Mouse (Mus musculus) mature B cell (primary cell): ENCODE measurements at regions not wholly inside any gene's neighbourhood (a gene's known extent, or its start where the extent isn't known, plus 50 kb on each side); places are given as distances from the start of the nearest gene placed in this dataset.

Source experiments
- in situ Hi-C: fragments of 300-500 bp; cut with MboI; formaldehyde crosslinking; loops from 2 replicates; pipeline ENCODE4 v1.14.3; 2019

DNA sequence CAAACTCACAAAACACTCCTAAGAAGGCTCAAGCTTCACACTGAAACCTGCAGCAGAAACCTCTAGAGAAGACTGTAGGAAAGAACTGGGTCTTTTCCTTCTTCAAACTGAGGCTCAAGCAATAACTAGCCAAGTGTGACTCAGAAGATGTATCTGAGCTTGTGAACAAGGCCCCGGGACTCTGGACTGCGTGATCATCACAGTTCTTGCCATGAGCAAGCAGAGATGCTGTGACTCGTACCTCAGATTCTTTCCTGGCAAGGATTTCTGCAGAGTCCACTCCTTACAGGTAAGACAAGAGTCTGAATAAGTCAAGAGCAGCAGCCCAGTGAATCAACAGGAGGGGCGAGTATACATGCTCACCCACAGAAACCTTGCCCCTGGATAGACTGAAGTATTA, 250.5 kb upstream of the Gm26657 start:
- in situ Hi-C loops: loop anchor here (25.0 kb wide), 1 partner anchor 977 kb away; no protein-coding TSS in a partner anchor

GRCm38 (mm10) chr4:56483708-56484107, 256.2 kb upstream of the Gm26657 start:
- in situ Hi-C loops: loop anchor here (25.0 kb wide), 1 partner anchor 971 kb away; no protein-coding TSS in a partner anchor

GRCm38 (mm10) chr4:56456788-56457187, 283.1 kb upstream of the Gm26657 start:
- in situ Hi-C loops: no loop called here

GRCm38 (mm10) chr4:56421575-56421974, 318.3 kb upstream of the Gm26657 start:
- in situ Hi-C loops: no loop called here

GRCm38 (mm10) chr4:56419122-56419913, 320.6 kb upstream of the Gm26657 start:
- in situ Hi-C loops: no loop called here

DNA sequence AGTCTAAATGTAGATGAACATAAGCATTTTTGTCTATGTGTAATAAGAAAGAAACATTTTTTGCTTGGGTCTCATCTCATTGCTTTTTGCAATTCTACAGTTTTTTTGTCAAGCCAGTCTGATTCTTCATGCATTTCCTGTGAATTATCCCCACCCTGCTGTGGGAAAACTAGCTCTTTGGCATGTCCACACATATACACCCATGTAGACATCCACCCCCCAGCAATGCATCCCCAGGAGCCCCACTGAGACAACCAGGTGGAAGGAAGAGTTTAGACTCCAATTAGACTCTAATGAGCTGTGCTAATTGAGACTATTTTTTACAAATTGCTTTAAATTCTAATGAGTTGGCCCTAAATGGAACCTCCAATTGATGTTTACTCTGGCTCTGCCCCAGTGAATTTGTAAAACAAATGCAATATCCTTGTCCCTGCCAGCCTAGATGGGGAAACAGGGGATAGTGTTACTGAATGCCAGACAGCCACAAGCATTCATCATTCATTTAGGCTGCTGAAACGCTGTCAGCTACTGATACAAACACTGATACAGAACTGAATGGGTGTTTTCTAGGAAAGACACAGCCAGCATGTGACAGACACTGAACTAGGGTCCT, 328.7 kb upstream of the Gm26657 start:
- in situ Hi-C loops: no loop called here

DNA sequence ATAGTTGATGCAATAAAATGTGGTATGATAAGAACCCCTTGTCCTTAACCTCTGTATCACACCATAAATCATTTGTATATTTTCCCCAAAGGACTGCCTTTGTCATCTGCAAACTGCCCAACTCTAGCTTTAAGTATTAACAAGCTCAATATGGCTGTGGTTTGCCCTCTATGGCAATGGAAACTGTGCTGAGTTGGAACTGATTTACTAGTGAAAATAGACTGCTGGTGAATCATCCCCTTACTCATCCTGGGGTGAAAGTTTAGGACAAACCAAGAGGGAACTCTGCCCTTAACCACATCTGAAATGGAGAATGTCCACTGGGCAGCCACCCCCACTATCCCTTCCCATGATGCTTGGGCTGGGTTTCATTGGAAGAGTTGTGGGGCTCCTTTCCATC, 346.1 kb upstream of the Gm26657 start:
- in situ Hi-C loops: no loop called here

DNA sequence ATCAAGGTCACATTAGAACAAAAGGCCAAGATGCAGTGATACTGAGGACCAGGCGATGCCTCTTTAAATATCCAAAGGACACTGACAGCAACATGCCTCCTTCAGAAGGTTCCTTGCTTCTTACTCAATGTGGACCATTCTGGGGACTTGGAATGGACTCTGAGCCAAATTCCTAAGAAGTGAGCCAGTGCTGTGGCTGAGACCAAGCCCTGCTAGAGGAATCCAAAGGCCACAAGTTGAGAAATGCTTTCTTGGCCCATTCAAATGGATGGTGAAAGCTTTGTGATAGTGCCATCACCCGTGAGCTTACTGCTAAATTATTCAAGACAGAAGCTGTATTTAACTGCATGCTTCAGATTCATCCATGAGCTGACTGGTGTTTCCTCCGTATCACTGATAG, 352.8 kb upstream of the Gm26657 start:
- in situ Hi-C loops: no loop called here

DNA sequence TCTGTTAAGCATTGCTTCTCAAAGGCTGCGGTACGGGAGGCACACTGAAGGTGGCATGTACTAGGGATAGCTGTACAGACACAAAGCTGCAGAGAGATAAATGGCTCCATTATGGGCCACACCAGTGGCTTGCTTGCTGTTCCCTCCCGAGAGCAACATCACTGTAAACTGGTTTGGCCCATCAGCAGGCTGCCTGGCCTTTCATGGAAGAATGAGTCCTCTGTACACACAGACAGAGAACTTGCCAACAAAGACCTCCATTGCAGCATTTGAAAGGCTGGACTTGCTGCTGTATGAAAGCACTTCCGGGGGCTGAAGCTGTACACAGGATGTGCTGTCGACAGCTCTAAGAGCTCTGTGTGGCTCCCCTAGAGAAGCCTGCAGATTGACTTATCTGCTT, 364.1 kb upstream of the Gm26657 start:
- in situ Hi-C loops: no loop called here

DNA sequence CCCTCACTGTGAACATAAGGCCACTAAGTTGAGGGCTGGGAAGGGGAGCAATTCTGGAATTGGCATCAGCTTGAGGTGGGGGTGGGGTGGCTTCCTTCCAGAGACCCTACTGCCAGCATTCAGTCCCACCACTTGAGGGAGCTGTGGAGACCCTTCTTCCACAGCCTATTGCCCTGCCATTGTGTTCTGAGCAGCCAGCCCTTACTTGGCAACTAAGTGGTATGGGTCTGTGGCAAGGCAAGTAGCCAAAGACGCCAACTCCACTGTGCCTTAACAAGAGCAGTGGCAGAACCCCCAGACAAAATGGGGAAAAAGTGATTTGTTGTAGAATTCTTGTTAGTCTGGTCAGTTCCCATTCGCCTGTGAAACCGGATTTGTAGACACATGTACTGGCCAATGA, 365.4 kb upstream of the Gm26657 start:
- in situ Hi-C loops: no loop called here

DNA sequence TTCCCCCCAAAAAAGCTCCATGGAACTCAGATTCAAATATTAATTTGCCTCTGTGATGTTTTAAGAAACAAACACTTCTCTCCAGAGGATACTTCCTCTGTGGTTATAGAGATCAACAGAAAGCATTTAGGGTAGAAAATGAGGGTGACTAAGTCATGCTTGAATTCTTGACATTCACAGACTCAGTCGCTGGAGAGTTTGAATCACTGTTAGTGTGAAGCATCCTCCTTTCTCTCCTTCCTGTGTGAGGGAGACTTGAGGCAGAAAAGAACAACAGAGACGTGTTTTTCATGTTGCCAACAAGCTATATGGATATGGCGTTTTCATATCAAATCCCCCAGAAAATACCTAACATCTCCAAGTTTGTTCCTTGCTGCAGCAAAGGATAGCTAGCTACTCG, 366.1 kb upstream of the Gm26657 start:
- in situ Hi-C loops: no loop called here

GRCm38 (mm10) chr4:56373167-56373566, 366.7 kb upstream of the Gm26657 start:
- in situ Hi-C loops: no loop called here

- in situ Hi-C loops: no loop called here
Observed at GRCm38 (mm10) chr4:56372711-56373110, 367.2 kb upstream of the Gm26657 start.

GRCm38 (mm10) chr4:56364594-56364993, 375.3 kb upstream of the Gm26657 start:
- in situ Hi-C loops: no loop called here

DNA sequence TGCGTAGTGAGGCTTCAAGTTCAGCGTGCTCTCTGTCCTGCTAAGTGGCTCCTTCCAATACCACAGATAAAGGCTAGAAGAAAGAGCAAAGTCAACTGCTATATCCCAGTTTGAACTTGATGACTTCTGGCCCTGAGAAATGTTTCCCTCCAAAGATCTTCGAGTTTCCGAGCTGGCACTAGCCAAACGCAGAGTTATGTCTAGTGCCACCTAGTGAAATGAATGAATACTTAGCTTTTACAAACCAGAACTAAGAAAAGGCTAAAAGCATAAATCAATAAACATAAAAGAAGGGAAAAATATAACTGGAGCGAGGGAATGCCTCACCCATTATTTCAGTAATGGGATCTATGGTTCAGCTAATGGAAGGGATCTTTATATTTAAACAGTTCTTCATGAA, 377.7 kb upstream of the Gm26657 start:
- in situ Hi-C loops: no loop called here

DNA sequence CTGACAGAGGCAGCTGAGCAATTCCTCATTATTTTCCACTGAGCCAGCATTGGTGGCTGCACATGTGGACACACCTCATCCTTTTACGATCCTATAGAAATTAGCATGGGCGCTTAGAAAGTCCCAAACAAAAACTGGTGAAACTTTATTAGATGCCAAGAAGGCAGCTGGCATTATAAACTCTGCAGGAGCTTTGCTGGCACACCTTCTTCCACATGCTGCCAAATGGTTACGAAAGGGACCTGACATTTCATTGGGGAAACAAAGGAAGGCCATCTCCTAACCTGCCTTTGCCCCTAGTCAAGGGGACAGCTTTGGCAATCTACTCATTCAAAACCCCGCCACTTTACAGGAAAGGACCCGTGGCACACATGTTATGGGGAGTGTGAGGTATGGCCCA, 390.7 kb upstream of the Gm26657 start:
- in situ Hi-C loops: no loop called here

DNA sequence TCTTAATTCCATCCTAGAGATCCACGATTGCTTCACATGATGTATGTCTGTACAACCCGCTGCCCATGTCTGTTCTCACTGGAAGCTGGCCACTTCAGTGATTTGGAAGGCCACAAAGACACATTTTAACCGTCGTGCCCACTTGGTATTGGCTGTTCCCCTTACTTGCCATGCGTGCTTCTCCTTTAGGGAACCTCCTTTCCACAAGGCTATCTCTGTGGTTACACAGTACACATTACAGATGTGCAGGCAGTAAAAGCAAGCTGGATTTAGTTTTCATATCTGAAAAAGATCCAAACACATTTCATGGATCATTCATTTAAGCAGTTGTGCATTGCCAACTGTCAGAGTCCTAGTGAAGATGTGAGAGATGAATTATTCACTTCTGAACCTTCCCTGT, 414.7 kb upstream of the Gm26657 start:
- in situ Hi-C loops: no loop called here

GRCm38 (mm10) chr4:56319134-56319533, 420.7 kb upstream of the Gm26657 start:
- in situ Hi-C loops: no loop called here

- in situ Hi-C loops: no loop called here
Observed at GRCm38 (mm10) chr4:56305664-56306330, 434.1 kb upstream of the Gm26657 start.

GRCm38 (mm10) chr4:56304275-56304674, 435.6 kb upstream of the Gm26657 start:
- in situ Hi-C loops: no loop called here

- in situ Hi-C loops: no loop called here
Observed at GRCm38 (mm10) chr4:56287980-56288379, 451.9 kb upstream of the Gm26657 start.

DNA sequence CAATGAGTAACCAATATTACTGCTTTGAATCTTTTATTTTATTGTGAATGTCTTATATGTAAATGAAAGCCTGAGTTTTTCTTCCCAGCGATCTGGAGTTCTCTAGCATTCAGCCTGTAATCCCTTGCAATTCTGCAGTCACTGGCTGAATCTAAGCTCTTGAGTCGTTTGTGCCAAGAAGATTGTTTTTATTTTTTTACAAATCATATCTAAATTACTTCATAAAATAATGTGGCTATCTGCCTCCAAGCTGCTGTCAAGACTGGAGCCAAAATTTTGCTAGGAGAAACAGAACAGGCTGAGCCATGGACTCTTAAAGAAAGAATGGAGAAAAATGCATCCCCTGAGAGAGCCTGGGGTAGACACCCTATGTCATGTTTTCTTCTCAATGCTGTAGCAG, 455.4 kb upstream of the Gm26657 start:
- in situ Hi-C loops: no loop called here

DNA sequence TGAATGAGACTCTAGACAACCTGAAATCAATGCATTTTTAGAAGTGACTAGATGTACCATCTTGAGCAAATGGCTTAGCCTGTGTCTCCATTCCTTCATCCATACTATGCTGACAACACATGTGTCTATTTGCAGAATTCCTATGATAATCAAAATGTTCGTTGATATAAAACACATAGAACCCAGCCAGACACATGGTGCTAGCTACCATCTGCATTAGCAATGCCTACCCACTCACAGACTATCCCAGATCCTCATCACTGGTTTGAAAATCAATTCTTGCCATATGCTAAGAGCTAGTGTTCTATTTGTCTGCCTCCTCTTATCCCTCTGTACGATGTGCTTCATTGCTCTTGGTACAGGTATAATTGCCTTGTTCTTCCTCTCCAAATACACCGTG, 464.0 kb upstream of the Gm26657 start:
- in situ Hi-C loops: no loop called here
